Mouse (Mus musculus) hindbrain, embryonic 11.5 days (tissue): ENCODE data around the gene Rpa2. TPM values are rescaled to one million over a fixed set of nuclear protein-coding genes. Genes with fewer than 3 reads are reported as not detected.
"Not testable (repeated sequence)": the region's sequence is repeated elsewhere in the genome, so short reads cannot be mapped to it uniquely, and the experiment has no call there.

Experiments used
- ATAC-seq: fragments of 200-750 bp; cut with Nextera tagmentation; 2 replicates; pipeline ENCODE4 v1.8.0; 2017; ENCODE audit warnings: mild to moderate bottlenecking, moderate TSS enrichment, moderate library complexity; ENCODE audit not compliant: low FRiP score
- DNase-seq: peaks from one replicate; pipeline ENCODE4 v3.0.0-alpha.2; 2015; ENCODE audit warnings: low spot score
- H3K27ac ChIP-seq: fragments of 300-500 bp; sonication (generic); 2 replicates; pipeline ENCODE4 v1.5.1; 2014; ENCODE audit warnings: mild to moderate bottlenecking, low read depth, low read length
- H3K27me3 ChIP-seq: fragments of 300-500 bp; sonication (generic); 2 replicates; pipeline ENCODE4 v1.6.1; 2014; ENCODE audit warnings: mild to moderate bottlenecking, low read length, moderate library complexity, mixed read lengths; ENCODE audit not compliant: control insufficient read depth, insufficient read depth
- H3K36me3 ChIP-seq: fragments of 300-500 bp; sonication (generic); 2 replicates; pipeline ENCODE4 v1.6.1; 2014; ENCODE audit warnings: mild to moderate bottlenecking, low read length, moderate library complexity, mixed read lengths; ENCODE audit not compliant: control insufficient read depth, insufficient read depth
- H3K4me1 ChIP-seq: fragments of 300-500 bp; sonication (generic); replicated peaks from 2 replicates; pipeline ENCODE4 v1.6.1; 2014; ENCODE audit warnings: low read length, mixed read lengths; ENCODE audit not compliant: control insufficient read depth, insufficient read depth
- H3K4me2 ChIP-seq: fragments of 300-500 bp; sonication (generic); replicated peaks from 2 replicates; pipeline ENCODE4 v1.6.1; 2014; ENCODE audit warnings: mild to moderate bottlenecking, low read depth, low read length
- H3K4me3 ChIP-seq: fragments of 300-500 bp; sonication (generic); 2 replicates; pipeline ENCODE4 v1.5.1; 2014; ENCODE audit warnings: low read depth, low read length
- H3K9ac ChIP-seq: fragments of 300-500 bp; sonication (generic); 2 replicates; pipeline ENCODE4 v1.6.1; 2014; ENCODE audit warnings: low read depth, low read length
- H3K9me3 ChIP-seq: fragments of 300-500 bp; sonication (generic); 2 replicates; pipeline ENCODE4 v1.6.1; 2016; ENCODE audit warnings: low read length; ENCODE audit not compliant: control insufficient read depth
- WGBS: fragments of 180-500 bp; shearing (Covaris S2); extraction: QIAGEN DNeasy Blood & Tissue Kit; methylation state at CpG from one replicate; pipeline ENCODE4 v1.1.7; 2014; 5-methylcytosine and 5-hydroxymethylcytosine counted together
- polyA plus RNA-seq: library from polyadenylated mRNA; unstranded; fragments of >200 nt; fragmentation: Nextera tagmentation; extraction: Ambion mirVana; gene quantifications from 2 replicates; pipeline ENCODE4 v1.2.1, GENCODE M21; 2014

Gene Rpa2
- polyA plus RNA-seq, 1 experiment from 2014 or later: 121 TPM

- WGBS: 92% methylated on average over 9 of the region's 9 CpGs
- not testable (repeated sequence) for H3K4me3 ChIP-seq, H3K4me2 ChIP-seq, ATAC-seq, H3K27me3 ChIP-seq, DNase-seq, H3K27ac ChIP-seq, H3K9me3 ChIP-seq, H3K9ac ChIP-seq, H3K36me3 ChIP-seq, H3K4me1 ChIP-seq
Measured at GRCm38 (mm10) chr4:132737154-132737553, 31.0 kb upstream of the Rpa2 start.

GRCm38 (mm10) chr4:132741491-132741890, 26.6 kb upstream of the Rpa2 start:
- Histone ChIP-seq H3K27ac (no peak overlapping the region), H3K36me3 (no peaks in the 10 kb centered on the region), H3K4me3 (no peak overlapping the region), H3K9ac (no peak overlapping the region), H3K9me3 (no peaks in the 10 kb centered on the region), H3K4me1 (no peaks in the 10 kb centered on the region), H3K27me3 (no peaks in the 10 kb centered on the region), H3K4me2 (no peak overlapping the region)
- no peak for DNase-seq
- ATAC-seq: no peak
- WGBS: 91% methylated on average over 7 of the region's 7 CpGs

GRCm38 (mm10) chr4:132743992-132744911, 23.9 kb upstream of the Rpa2 start:
- Histone ChIP-seq H3K9me3 (no peaks in the 10 kb centered on the region), H3K27ac (no peak overlapping the region), H3K4me2 (no peak overlapping the region), H3K9ac (no peak overlapping the region), H3K27me3 (no peaks in the 10 kb centered on the region), H3K4me3 (no peak overlapping the region), H3K4me1 (no peaks in the 10 kb centered on the region), H3K36me3 (no peaks in the 10 kb centered on the region)
- DNase-seq: no peak
- WGBS: 83% methylated on average over 11 of the region's 11 CpGs
- no peak for ATAC-seq

- Histone ChIP-seq H3K27me3 (no peaks in the 10 kb centered on the region), H3K36me3 (no peaks in the 10 kb centered on the region), H3K4me3 (no peak overlapping the region), H3K9me3 (no peaks in the 10 kb centered on the region), H3K4me2 (no peak overlapping the region), H3K27ac (no peak overlapping the region), H3K4me1 (no peaks in the 10 kb centered on the region), H3K9ac (no peak overlapping the region)
- no peak for ATAC-seq
- 86% methylated on average over 9 of the region's 9 CpGs for whole genome bisulfite sequencing
- DNase-seq: no peak
Measured at GRCm38 (mm10) chr4:132746911-132747517, 21.1 kb upstream of the Rpa2 start.

DNA sequence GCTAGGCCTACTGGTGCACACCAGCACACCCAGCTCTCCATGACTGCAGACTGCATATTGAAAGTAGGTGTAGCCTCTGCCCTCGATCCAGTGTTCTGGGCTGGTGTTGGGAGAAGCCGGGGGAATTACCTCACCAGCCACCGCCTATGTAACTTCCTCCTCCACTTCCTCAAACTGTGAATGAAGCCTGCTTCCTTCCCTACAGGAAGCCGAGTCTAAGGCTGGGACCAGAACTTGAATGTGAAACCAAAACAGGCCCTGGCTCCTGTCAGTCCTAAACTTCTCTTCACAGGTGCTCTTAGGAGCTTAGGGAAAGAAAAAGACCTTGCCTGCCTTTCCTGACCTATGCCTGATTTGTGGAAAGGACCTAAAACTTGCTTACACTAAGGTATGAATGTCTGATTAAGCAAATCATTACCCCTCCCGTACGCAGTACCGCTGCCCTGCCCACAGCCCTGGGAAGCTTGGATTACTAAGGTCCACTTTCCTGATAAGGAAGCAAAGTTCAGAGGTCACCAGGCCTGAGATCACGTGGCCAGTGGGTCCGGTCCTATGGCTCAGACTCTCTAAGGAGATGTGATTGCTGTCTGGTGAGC, 20.4 kb upstream of the Rpa2 start:
- 78% methylated on average over 9 of the region's 9 CpGs for WGBS
- Histone ChIP-seq H3K4me1 (no peaks in the 10 kb centered on the region), H3K27me3 (no peaks in the 10 kb centered on the region), H3K27ac (no peak overlapping the region), H3K4me3 (no peak overlapping the region), H3K9me3 (no peaks in the 10 kb centered on the region), H3K4me2 (no peak overlapping the region), H3K9ac (no peak overlapping the region), H3K36me3 (no peaks in the 10 kb centered on the region)
- no peak for DNase-seq
- no peak for ATAC-seq

- H3K9ac ChIP-seq: no peak overlapping the region
- H3K27me3 ChIP-seq: no peaks in the 10 kb centered on the region
- no peak for DNase-seq
- 91% methylated on average over 4 of the region's 4 CpGs for WGBS
- no peaks in the 10 kb centered on the region for H3K36me3 ChIP-seq
- no peaks in the 10 kb centered on the region for H3K9me3 ChIP-seq
- no peaks in the 10 kb centered on the region for H3K4me1 ChIP-seq
- no peak overlapping the region for H3K4me3 ChIP-seq
- ATAC-seq: no peak
- H3K4me2 ChIP-seq: no peak overlapping the region
- H3K27ac ChIP-seq: no peak overlapping the region
Measured at GRCm38 (mm10) chr4:132748778-132749177, 19.4 kb upstream of the Rpa2 start.

DNA sequence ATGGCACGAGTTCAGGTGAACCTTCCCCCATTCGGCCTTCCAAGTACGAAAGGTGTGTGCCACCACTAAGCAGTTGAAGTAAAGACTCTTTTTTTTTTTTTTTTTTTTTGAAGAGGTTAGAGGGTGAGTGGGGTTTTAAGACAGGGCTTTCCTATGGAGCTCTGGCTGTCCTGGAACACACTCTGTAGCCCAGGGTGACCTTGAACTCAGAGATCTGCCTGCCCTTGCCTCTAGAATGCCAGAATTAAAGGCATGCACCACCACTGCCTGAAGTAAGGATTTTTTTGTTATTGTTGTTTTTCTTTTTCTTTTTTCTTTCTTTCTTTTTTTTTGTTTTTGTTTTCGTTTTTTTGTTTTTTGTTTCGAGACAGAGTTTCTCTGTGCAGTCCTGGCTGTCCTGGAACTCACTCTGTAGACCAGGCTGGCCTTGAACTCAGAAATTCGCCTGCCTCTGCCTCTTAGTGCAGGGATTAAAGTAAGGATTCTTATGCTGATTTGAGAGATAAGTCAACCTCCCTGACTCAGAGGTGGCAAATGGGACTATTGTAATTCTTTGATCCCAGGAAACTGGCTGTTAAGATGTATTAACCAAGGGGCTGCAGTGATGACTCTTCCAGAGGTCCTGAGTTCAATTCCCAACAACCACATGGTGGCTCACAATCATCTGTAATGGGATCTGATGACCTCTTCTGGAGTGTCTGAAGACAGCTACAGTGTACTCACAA, 18.7 kb upstream of the Rpa2 start:
- Histone ChIP-seq H3K9me3 (no peaks in the 10 kb centered on the region), H3K36me3 (no peaks in the 10 kb centered on the region), H3K27me3 (no peaks in the 10 kb centered on the region), H3K4me2 (no peak overlapping the region), H3K4me3 (no peak overlapping the region), H3K4me1 (no peaks in the 10 kb centered on the region), H3K9ac (no peak overlapping the region), H3K27ac (no peak overlapping the region)
- ATAC-seq: no peak
- WGBS: 86% methylated on average over 6 of the region's 6 CpGs
- no peak for DNase-seq

- H3K4me2 ChIP-seq: no peak overlapping the region
- no peak overlapping the region for H3K9ac ChIP-seq
- no peaks in the 10 kb centered on the region for H3K36me3 ChIP-seq
- WGBS: 77% methylated on average over 6 of the region's 6 CpGs
- ATAC-seq: no peak
- no peaks in the 10 kb centered on the region for H3K9me3 ChIP-seq
- peaks cover 4% of the 10 kb centered on the region; the same call in 1 of the 2 replicates for H3K27me3 ChIP-seq
- no peaks in the 10 kb centered on the region for H3K4me1 ChIP-seq
- no peak overlapping the region for H3K27ac ChIP-seq
- no peak for DNase-seq
- no peak overlapping the region for H3K4me3 ChIP-seq
Measured at GRCm38 (mm10) chr4:132752992-132753391, 15.1 kb upstream of the Rpa2 start.
